Mouse (Mus musculus) CH12.LX (cell line): Measurements from ENCODE around the gene Sys1.

ENCODE experiments used
- BHLHE40 ChIP-seq: IDR thresholded peaks from 2 replicates; pipeline ENCODE4 v1.6.1; 2011; ENCODE audit warnings: mild to moderate bottlenecking, low read depth, low read length, improper control_type of control experiment
- CTCF ChIP-seq, 2 experiments: IDR thresholded peaks in 1 of 2; conservative IDR thresholded peaks in 1 of 2; 2 replicates each; pipeline ENCODE4 v1.5.1; 2011 to 2012; ENCODE audit warnings: low read depth in 2 of 2, low read length in 2 of 2, improper control_type of control experiment in 1 of 2, inconsistent platforms in 1 of 2, mild to moderate bottlenecking in 1 of 2, moderate library complexity in 1 of 2
- ELF1 ChIP-seq: IDR thresholded peaks from 2 replicates; pipeline ENCODE4 v1.6.1; 2014; ENCODE audit warnings: low read depth, mild to moderate bottlenecking, inconsistent platforms, low read length, improper control_type of control experiment
- EP300 ChIP-seq: IDR thresholded peaks from 2 replicates; pipeline ENCODE4 v1.6.1; 2011; ENCODE audit warnings: low read length, improper control_type of control experiment
- HCFC1 ChIP-seq: IDR thresholded peaks from 2 replicates; pipeline ENCODE4 v1.6.1; 2012; ENCODE audit warnings: low read depth, mild to moderate bottlenecking, inconsistent platforms, low read length, improper control_type of control experiment
- KAT2A ChIP-seq: IDR thresholded peaks from 2 replicates; pipeline ENCODE4 v1.6.1; 2012; ENCODE audit warnings: low read length, improper control_type of control experiment, inconsistent platforms; ENCODE audit not compliant: insufficient replicate concordance
- MAX ChIP-seq: IDR thresholded peaks from 2 replicates; pipeline ENCODE4 v1.6.1; 2011; ENCODE audit warnings: low read length, improper control_type of control experiment
- MAZ ChIP-seq: IDR thresholded peaks from 2 replicates; pipeline ENCODE4 v1.6.1; 2012; ENCODE audit warnings: low read depth, mild to moderate bottlenecking, inconsistent platforms, low read length, improper control_type of control experiment, moderate library complexity
- NELFE ChIP-seq: IDR thresholded peaks from 2 replicates; pipeline ENCODE4 v1.6.1; 2011; ENCODE audit warnings: low read depth, low read length, improper control_type of control experiment
- POLR2A ChIP-seq: IDR thresholded peaks from 2 replicates; pipeline ENCODE4 v1.6.1; 2011; ENCODE audit warnings: low read depth, mild to moderate bottlenecking, improper control_type of control experiment, low read length
- POLR2AphosphoS2 ChIP-seq: IDR thresholded peaks from 2 replicates; pipeline ENCODE4 v1.6.1; 2011; ENCODE audit warnings: low read depth, low read length, improper control_type of control experiment
- ZKSCAN1 ChIP-seq: IDR thresholded peaks from 2 replicates; pipeline ENCODE4 v1.6.1; 2012; ENCODE audit warnings: low read depth, inconsistent platforms, low read length, improper control_type of control experiment, borderline replicate concordance
- ZNF384 ChIP-seq: IDR thresholded peaks from 2 replicates; pipeline ENCODE4 v1.6.1; 2012; ENCODE audit warnings: low read depth, low read length, improper control_type of control experiment, inconsistent platforms

DNA sequence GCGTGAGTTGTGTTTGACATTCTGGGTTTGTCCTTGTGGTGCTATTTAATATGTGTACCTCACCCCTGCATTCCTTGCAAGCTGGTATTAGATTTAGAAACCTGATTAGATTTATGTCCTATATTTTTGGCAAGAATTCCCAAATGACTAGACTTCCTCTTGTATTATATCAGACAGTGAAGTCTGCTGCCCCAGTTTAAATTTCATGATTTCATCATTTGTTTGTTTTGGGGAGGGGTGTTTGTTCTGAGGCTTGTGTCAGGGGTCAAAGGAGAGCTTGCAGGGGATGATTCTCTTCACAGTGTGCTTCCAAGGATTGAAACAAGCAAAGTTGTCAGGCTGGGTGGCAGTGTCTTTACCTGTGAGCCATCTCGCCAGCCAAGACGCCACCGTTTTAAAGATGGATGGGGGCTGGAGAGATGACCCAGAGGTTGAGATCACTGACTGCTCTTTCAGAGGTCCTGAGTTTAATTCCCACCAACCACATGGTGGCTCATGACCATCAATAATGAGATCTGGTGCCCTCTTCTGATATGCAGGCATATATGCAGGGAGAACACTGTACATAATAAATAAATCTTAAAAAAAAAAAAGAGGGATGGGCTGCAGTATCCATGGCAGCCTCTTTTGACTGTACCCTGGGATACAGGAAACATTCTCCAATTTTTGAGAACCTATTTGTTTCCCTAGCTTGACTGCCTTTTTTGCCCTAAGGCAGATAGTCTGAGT, 49.0 kb downstream of the Sys1 start:
- no peak for TF ChIP-seq KAT2A
- TF ChIP-seq POLR2AphosphoS2, result no peak
- TF ChIP-seq EP300, result no peak
- TF ChIP-seq ZKSCAN1, result no peak
- TF ChIP-seq POLR2A, result no peak
- no peak for TF ChIP-seq CTCF (conservative IDR thresholded peaks at IDR 0.05 in 1 of 2, IDR thresholded peaks at IDR 0.05 in 1 of 2; ENCODE audit: low read depth in 2 of 2, low read length in 2 of 2)
- TF ChIP-seq HCFC1, result no peak
- no peak for TF ChIP-seq MAX
- no peak for TF ChIP-seq MAZ
- no peak for TF ChIP-seq BHLHE40
- TF ChIP-seq NELFE, result no peak
- no peak for TF ChIP-seq ZNF384
- no peak for TF ChIP-seq ELF1
